Mouse (Mus musculus) spleen, adult 2 months (tissue): ENCODE measurements at regions not wholly inside any gene's neighbourhood (a gene's known extent, or its start where the extent isn't known, plus 50 kb on each side); places are given as distances from the start of the nearest gene placed in this dataset.

Source experiments
- DNase-seq, 2 experiments: peaks; one replicate each; pipeline versions ENCODE4 v3.0.0 to v3.0.0-alpha.2; 2012 to 2021; ENCODE audit warnings: low spot score in 2 of 2, low read depth in 1 of 2
- H3K27ac ChIP-seq: fragments of 200-500 bp; 2 replicates; pipeline ENCODE4 v1.5.1; 2012; ENCODE audit warnings: low read length, inconsistent platforms; ENCODE audit not compliant: insufficient read depth
- H3K27me3 ChIP-seq: fragments of 200-500 bp; 2 replicates; pipeline ENCODE4 v1.6.1; 2012; ENCODE audit warnings: mild to moderate bottlenecking, moderate library complexity, low read length, inconsistent platforms; ENCODE audit not compliant: control insufficient read depth, insufficient read depth
- H3K36me3 ChIP-seq: fragments of 200-500 bp; 2 replicates; pipeline ENCODE4 v1.6.1; 2012; ENCODE audit warnings: mild to moderate bottlenecking, low read length, inconsistent platforms; ENCODE audit not compliant: control insufficient read depth, insufficient read depth
- H3K4me1 ChIP-seq: fragments of 200-500 bp; 2 replicates; pipeline ENCODE4 v1.6.1; 2011; ENCODE audit warnings: inconsistent platforms; ENCODE audit not compliant: control insufficient read depth, insufficient read depth, insufficient read length
- H3K4me3 ChIP-seq: fragments of 200-500 bp; 2 replicates; pipeline ENCODE4 v1.5.1; 2011; ENCODE audit warnings: mild to moderate bottlenecking, inconsistent platforms; ENCODE audit not compliant: insufficient read depth, insufficient read length; ENCODE audit errors: extremely low read depth
- CTCF ChIP-seq: fragments of 200-500 bp; IDR thresholded peaks from 2 replicates; pipeline ENCODE4 v1.5.1; 2011; ENCODE audit warnings: mild to moderate bottlenecking, inconsistent platforms; ENCODE audit not compliant: insufficient read depth, insufficient read length, insufficient replicate concordance; ENCODE audit errors: extremely low read depth
- POLR2A ChIP-seq: fragments of 200-500 bp; IDR thresholded peaks from 2 replicates; pipeline ENCODE4 v1.6.1; 2011; ENCODE audit warnings: low read depth, low read length, inconsistent platforms
- WGBS: fragments of 180-500 bp; shearing (Covaris S2); methylation state at CpG from one replicate; pipeline ENCODE4 v1.1.7; 2018; 5-methylcytosine and 5-hydroxymethylcytosine counted together

- no peak for TF ChIP-seq CTCF
- TF ChIP-seq POLR2A, result no peak
- H3K27me3 ChIP-seq, result no peaks in the 10 kb centered on the region
- no peaks in the 10 kb centered on the region for H3K36me3 ChIP-seq
- no peak overlapping the region for H3K27ac ChIP-seq
- H3K4me1 ChIP-seq, result no peaks in the 10 kb centered on the region
- 82% methylated on average over 2 of the region's 2 CpGs for WGBS
- no peak overlapping the region for H3K4me3 ChIP-seq
- DNase-seq, result no peak
Measured at GRCm38 (mm10) chr15:61805379-61805778, 882.6 kb upstream of the A1bg start.

GRCm38 (mm10) chr15:61800155-61800554, 877.3 kb upstream of the A1bg start:
- DNase-seq, result no peak
- no peaks in the 10 kb centered on the region for H3K4me1 ChIP-seq
- 81% methylated on average over 4 of the region's 4 CpGs for WGBS
- no peaks in the 10 kb centered on the region for H3K36me3 ChIP-seq
- no peaks in the 10 kb centered on the region for H3K27me3 ChIP-seq
- H3K27ac ChIP-seq, result no peak overlapping the region
- no peak overlapping the region for H3K4me3 ChIP-seq
- TF ChIP-seq POLR2A (no peak), CTCF (no peak)

- Histone ChIP-seq H3K36me3 (no peaks in the 10 kb centered on the region), H3K4me1 (no peaks in the 10 kb centered on the region), H3K4me3 (no peak overlapping the region), H3K27ac (no peak overlapping the region), H3K27me3 (no peaks in the 10 kb centered on the region)
- 85% methylated on average over 1 of the region's 1 CpGs for WGBS
- TF ChIP-seq POLR2A, result no peak
- no peak for TF ChIP-seq CTCF
- no peak for DNase-seq
Measured at GRCm38 (mm10) chr15:61797827-61798226, 875.0 kb upstream of the A1bg start.

GRCm38 (mm10) chr15:61794506-61794905, 871.7 kb upstream of the A1bg start:
- H3K4me3 ChIP-seq, result no peak overlapping the region
- no peaks in the 10 kb centered on the region for H3K27me3 ChIP-seq
- WGBS, result 90% methylated on average over 3 of the region's 3 CpGs
- no peaks in the 10 kb centered on the region for H3K4me1 ChIP-seq
- DNase-seq, result no peak
- H3K36me3 ChIP-seq, result no peaks in the 10 kb centered on the region
- no peak for TF ChIP-seq POLR2A
- no peak for TF ChIP-seq CTCF
- H3K27ac ChIP-seq, result no peak overlapping the region

- H3K4me1 ChIP-seq, result no peaks in the 10 kb centered on the region
- no peak overlapping the region for H3K27ac ChIP-seq
- 77% methylated on average over 7 of the region's 7 CpGs for WGBS
Measured at GRCm38 (mm10) chr15:61789847-61790562, 867.2 kb upstream of the A1bg start.

GRCm38 (mm10) chr15:61787046-61787445, 864.2 kb upstream of the A1bg start:
- Histone ChIP-seq H3K27me3 (no peaks in the 10 kb centered on the region), H3K36me3 (no peaks in the 10 kb centered on the region), H3K4me1 (no peaks in the 10 kb centered on the region), H3K4me3 (no peak overlapping the region), H3K27ac (no peak overlapping the region)
- WGBS, result 87% methylated on average over 1 of the region's 1 CpGs
- no peak for DNase-seq
- TF ChIP-seq POLR2A (no peak), CTCF (no peak)

More at GRCm38 (mm10) chr15:61789847-61790562, 867.2 kb upstream of the A1bg start:
- DNase-seq, result no peak
- no peak overlapping the region for H3K4me3 ChIP-seq
- H3K36me3 ChIP-seq, result no peaks in the 10 kb centered on the region
- H3K27me3 ChIP-seq, result no peaks in the 10 kb centered on the region
- TF ChIP-seq CTCF (no peak), POLR2A (no peak)

GRCm38 (mm10) chr15:61781531-61781930, 858.7 kb upstream of the A1bg start:
- no peaks in the 10 kb centered on the region for H3K4me1 ChIP-seq
- no peak for TF ChIP-seq POLR2A
- TF ChIP-seq CTCF, result no peak

More at GRCm38 (mm10) chr15:61781531-61781930, 858.7 kb upstream of the A1bg start:
- Histone ChIP-seq H3K27ac (no peak overlapping the region), H3K27me3 (no peaks in the 10 kb centered on the region), H3K36me3 (no peaks in the 10 kb centered on the region), H3K4me3 (no peak overlapping the region)
- no peak for DNase-seq
- WGBS, result 84% methylated on average over 2 of the region's 2 CpGs
